Mouse (Mus musculus): ENCODE measurements around the gene Ift122.

- TF ChIP-seq GATA1 (IDR thresholded peaks at IDR 0.05; ENCODE audit: borderline replicate concordance, low read length) (no peak), FLI1 (IDR thresholded peaks at IDR 0.05; ENCODE audit: low read length) (no peak)
These were observed 48.7 kb upstream of the Ift122 start for GRCm38 (mm10) chr6:115804432-115805192.
